Mouse (Mus musculus): Measurements from ENCODE around the gene Mfap3. TPM values are rescaled to one million over a fixed set of nuclear protein-coding genes. Genes with fewer than 3 reads are reported as not detected.
A peak's percentile ranks its signal among the peaks of the same experiment; 100 is the strongest.

The Mfap3 gene
- polyA plus RNA-seq (2012; fragmentation: generic; extraction: Trizol): 5.5 TPM
- long read RNA-seq, experiment 1, full-length matches to known transcripts: 6 of 9 reads
- long read RNA-seq, experiment 1, partial matches to known transcripts: 3 of 9 reads
- long read RNA-seq, experiment 1, other reads (novel, unspliced or antisense): 0 of 9 reads
- long read RNA-seq, experiment 2, full-length matches to known transcripts: 89 of 105 reads
- long read RNA-seq, experiment 2, partial matches to known transcripts: 9 of 105 reads
- long read RNA-seq, experiment 2, other reads (novel, unspliced or antisense): 7 of 105 reads

DNA sequence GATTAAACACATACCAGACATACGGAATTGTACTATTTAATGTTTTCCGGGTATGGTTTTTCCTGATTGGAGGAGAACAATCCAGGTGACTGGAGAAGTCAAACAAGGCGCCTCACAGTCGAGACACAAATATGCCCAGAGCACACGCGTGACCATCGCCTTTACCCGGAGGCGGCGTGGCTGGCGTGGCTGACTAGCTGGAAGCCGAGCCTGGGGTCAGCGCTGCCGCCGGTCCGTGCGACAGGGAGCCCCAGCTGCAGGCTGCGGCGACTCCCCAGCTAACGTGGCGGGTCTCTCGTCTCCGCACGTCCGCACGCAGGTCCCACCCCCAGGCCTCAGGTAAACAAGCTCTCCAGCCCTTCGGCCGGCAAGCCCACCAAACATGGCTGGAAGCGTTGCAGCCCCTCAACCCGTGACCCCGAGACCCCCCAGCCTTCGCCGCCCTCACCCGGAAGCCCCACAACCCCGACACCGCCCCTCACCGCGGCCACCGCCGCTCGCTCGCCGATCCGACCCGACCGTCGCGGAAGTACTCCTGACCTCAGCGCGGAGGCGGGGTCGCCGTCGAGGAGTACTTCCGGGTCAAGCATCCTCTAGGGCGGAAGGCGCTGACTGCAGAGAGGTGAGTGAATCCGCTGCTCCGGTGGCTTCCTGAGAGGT is at the start of gene Mfap3, which contains the start of gene Fam114a2:
Gene Mfap3 (plus strand): TSS at position 574 of the 660 bp plus-strand sequence.
Gene Fam114a2 (minus strand): TSS at position 527 of the 660 bp plus-strand sequence.
- H3ac ChIP-seq (ENCODE audit: control insufficient read depth, insufficient read length, low read depth): peak within 1 kb of the TSS; percentile 99

DNA sequence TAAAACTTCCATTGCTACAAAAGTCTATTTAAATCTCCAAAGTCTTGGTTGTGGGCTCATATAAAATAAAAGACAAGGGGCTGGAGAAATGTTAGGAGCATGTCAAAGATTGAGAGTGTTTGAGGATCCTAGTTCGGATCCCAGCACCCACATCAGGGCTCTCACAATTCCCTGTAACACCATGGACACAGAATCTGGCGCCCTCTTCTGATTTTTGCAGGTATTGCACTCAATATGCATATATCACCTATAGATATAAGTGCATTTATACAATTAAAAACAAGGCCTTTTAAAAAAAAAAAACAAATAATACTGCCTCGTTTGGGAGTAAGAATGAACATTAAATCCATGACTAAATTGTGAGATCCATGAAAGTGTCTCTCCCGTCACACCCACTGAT is 49.8 kb upstream of the Mfap3 start:
- Histone ChIP-seq H3K4me3 (ENCODE audit: insufficient read depth, poor library complexity, severe bottlenecking) (no peak overlapping the region), H3K36me3 (ENCODE audit: control insufficient read depth, insufficient read depth) (no peaks in the 10 kb centered on the region), H3K79me2 (ENCODE audit: control insufficient read depth, insufficient read depth) (no peaks in the 10 kb centered on the region), H3K79me3 (ENCODE audit: low read depth) (no peaks in the 10 kb centered on the region), H3ac (ENCODE audit: control insufficient read depth, insufficient read length, low read depth) (no peak overlapping the region), H3K27me3 (ENCODE audit: control insufficient read depth, insufficient read depth, insufficient read length) (no peaks in the 10 kb centered on the region)
- TF ChIP-seq CEBPB (IDR thresholded peaks at IDR 0.05; ENCODE audit: low read depth) (no peak), MAX (IDR thresholded peaks at IDR 0.05) (no peak), MYOG (IDR thresholded peaks at IDR 0.05; ENCODE audit: control insufficient read depth, extremely low read depth, insufficient read length) (no peak), CTCF (IDR thresholded peaks at IDR 0.05; ENCODE audit: control insufficient read depth, insufficient read depth, insufficient read length) (no peak), MYOD1 (IDR thresholded peaks at IDR 0.05; ENCODE audit: control insufficient read depth, insufficient read length, low read depth) (no peak), USF1 (IDR thresholded peaks at IDR 0.05; ENCODE audit: low read depth) (no peak), FOSL1 (IDR thresholded peaks at IDR 0.05; ENCODE audit: insufficient read depth, low read length, poor library complexity, severe bottlenecking) (no peak)

More for the DNA sequence above, at the start of gene Mfap3, which contains the start of gene Fam114a2:
- Histone ChIP-seq H3K79me2 (ENCODE audit: control insufficient read depth, insufficient read depth) (peaks cover 71% of the 10 kb centered on the region), H3K27me3 (ENCODE audit: control insufficient read depth, insufficient read depth, insufficient read length) (no peaks in the 10 kb centered on the region), H3K4me3 (ENCODE audit: insufficient read depth, poor library complexity, severe bottlenecking) (peak within 1 kb of the TSS; percentile 91), H3K79me3 (ENCODE audit: low read depth) (peaks cover 56% of the 10 kb centered on the region), H3K36me3 (ENCODE audit: control insufficient read depth, insufficient read depth) (peaks cover 27% of the 10 kb centered on the region)
- TF ChIP-seq CEBPB (IDR thresholded peaks at IDR 0.05; ENCODE audit: low read depth) (no peak), MYOD1 (IDR thresholded peaks at IDR 0.05; ENCODE audit: control insufficient read depth, insufficient read length, low read depth) (no peak), FOSL1 (IDR thresholded peaks at IDR 0.05; ENCODE audit: insufficient read depth, low read length, poor library complexity, severe bottlenecking) (no peak), MAX (IDR thresholded peaks at IDR 0.05) (peak; percentile 35), MYOG (IDR thresholded peaks at IDR 0.05; ENCODE audit: control insufficient read depth, extremely low read depth, insufficient read length) (no peak), USF1 (IDR thresholded peaks at IDR 0.05; ENCODE audit: low read depth) (no peak), CTCF (IDR thresholded peaks at IDR 0.05; ENCODE audit: control insufficient read depth, insufficient read depth, insufficient read length) (no peak)

DNA sequence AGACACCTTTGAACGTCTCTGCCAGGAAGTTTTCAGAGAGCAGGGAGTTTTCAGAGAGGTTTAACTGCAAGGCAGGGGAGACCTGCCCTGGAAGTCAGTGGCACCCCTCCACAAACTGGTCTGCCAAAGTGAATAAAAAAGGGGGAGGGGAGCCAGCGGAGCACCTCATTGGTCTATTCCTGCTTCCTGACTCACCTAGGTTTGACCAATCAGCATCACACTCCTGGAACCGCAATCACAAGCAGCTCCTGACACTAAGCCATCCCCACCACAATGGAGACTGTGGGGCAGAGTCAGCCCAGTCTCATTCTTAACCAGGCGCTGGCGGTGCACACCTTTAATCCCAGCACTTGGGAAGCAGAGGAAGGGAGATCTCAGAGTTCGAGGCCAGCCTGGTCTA is 48.4 kb upstream of the Mfap3 start:
- Histone ChIP-seq H3K27me3 (ENCODE audit: control insufficient read depth, insufficient read depth, insufficient read length) (no peaks in the 10 kb centered on the region), H3K4me3 (ENCODE audit: insufficient read depth, poor library complexity, severe bottlenecking) (no peak overlapping the region), H3K79me3 (ENCODE audit: low read depth) (no peaks in the 10 kb centered on the region), H3K79me2 (ENCODE audit: control insufficient read depth, insufficient read depth) (no peaks in the 10 kb centered on the region), H3ac (ENCODE audit: control insufficient read depth, insufficient read length, low read depth) (no peak overlapping the region), H3K36me3 (ENCODE audit: control insufficient read depth, insufficient read depth) (no peaks in the 10 kb centered on the region)
- TF ChIP-seq MYOD1 (IDR thresholded peaks at IDR 0.05; ENCODE audit: control insufficient read depth, insufficient read length, low read depth) (no peak), CTCF (IDR thresholded peaks at IDR 0.05; ENCODE audit: control insufficient read depth, insufficient read depth, insufficient read length) (no peak), USF1 (IDR thresholded peaks at IDR 0.05; ENCODE audit: low read depth) (no peak), CEBPB (IDR thresholded peaks at IDR 0.05; ENCODE audit: low read depth) (no peak), FOSL1 (IDR thresholded peaks at IDR 0.05; ENCODE audit: insufficient read depth, low read length, poor library complexity, severe bottlenecking) (no peak), MAX (IDR thresholded peaks at IDR 0.05) (no peak), MYOG (IDR thresholded peaks at IDR 0.05; ENCODE audit: control insufficient read depth, extremely low read depth, insufficient read length) (no peak)

DNA sequence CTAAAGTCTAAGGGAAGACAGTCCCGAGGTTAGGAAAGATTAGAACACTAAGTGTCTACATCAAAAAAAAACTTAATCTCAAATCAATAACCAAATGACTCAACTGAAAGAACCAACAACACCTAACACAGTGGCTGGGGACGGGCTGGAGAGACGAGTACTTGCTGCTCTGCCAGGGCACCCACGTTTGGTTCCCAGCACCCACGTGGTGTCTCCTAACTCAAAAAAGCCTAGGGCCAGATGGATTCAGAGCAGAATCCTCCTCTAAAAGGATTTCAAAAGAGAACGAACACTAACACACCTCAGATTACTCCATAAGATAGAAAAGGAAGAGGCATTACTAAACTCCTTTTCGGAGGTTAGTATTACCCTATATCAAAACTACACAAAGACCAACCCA is 47.5 kb upstream of the Mfap3 start:
- Histone ChIP-seq H3K4me3 (ENCODE audit: insufficient read depth, poor library complexity, severe bottlenecking) (no peak overlapping the region), H3ac (ENCODE audit: control insufficient read depth, insufficient read length, low read depth) (no peak overlapping the region), H3K27me3 (ENCODE audit: control insufficient read depth, insufficient read depth, insufficient read length) (no peaks in the 10 kb centered on the region), H3K36me3 (ENCODE audit: control insufficient read depth, insufficient read depth) (no peaks in the 10 kb centered on the region), H3K79me3 (ENCODE audit: low read depth) (no peaks in the 10 kb centered on the region), H3K79me2 (ENCODE audit: control insufficient read depth, insufficient read depth) (no peaks in the 10 kb centered on the region)
- TF ChIP-seq CEBPB (IDR thresholded peaks at IDR 0.05; ENCODE audit: low read depth): no peak
- no peak for TF ChIP-seq USF1 (IDR thresholded peaks at IDR 0.05; ENCODE audit: low read depth)
- TF ChIP-seq MYOG (IDR thresholded peaks at IDR 0.05; ENCODE audit: control insufficient read depth, extremely low read depth, insufficient read length): no peak
- TF ChIP-seq MAX (IDR thresholded peaks at IDR 0.05): no peak
- no peak for TF ChIP-seq CTCF (IDR thresholded peaks at IDR 0.05; ENCODE audit: control insufficient read depth, insufficient read depth, insufficient read length)
- TF ChIP-seq MYOD1 (IDR thresholded peaks at IDR 0.05; ENCODE audit: control insufficient read depth, insufficient read length, low read depth): no peak
- TF ChIP-seq FOSL1 (IDR thresholded peaks at IDR 0.05; ENCODE audit: insufficient read depth, low read length, poor library complexity, severe bottlenecking): no peak

DNA sequence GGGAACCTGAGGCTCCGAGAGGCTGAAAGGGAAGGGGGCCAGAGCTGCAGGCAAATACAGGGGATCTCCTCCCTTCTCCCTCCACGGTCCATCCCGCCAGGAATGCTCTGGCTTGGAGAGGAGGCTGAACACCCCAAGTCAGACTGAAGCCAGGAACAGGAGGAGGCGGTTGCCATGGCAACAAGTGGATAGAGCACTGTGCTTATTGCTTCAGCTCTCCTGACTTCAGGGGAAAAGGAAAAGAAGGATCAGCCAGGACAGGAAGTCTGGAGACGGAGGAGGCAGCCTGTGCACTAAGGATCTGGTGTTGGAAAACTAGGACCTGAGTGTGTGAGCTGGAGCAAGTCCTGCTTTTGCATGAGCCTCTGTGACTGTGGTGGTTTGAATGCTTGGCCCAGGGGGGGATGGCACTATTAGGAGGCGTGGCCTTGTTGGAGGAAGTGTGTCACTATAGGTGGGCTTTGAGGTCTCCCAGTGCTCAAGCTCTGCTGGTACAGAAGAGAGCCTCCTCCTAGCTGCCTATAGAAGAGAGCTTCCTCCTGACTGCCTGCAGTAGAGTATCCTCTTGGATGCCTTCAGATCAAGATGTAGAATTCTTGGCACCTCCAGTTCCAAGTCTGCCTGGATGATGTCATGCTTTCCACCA is 44.0 kb upstream of the Mfap3 start:
- H3ac ChIP-seq (ENCODE audit: control insufficient read depth, insufficient read length, low read depth): no peak overlapping the region
- no peaks in the 10 kb centered on the region for H3K27me3 ChIP-seq (ENCODE audit: control insufficient read depth, insufficient read depth, insufficient read length)
- no peaks in the 10 kb centered on the region for H3K79me2 ChIP-seq (ENCODE audit: control insufficient read depth, insufficient read depth)
- H3K79me3 ChIP-seq (ENCODE audit: low read depth): no peaks in the 10 kb centered on the region
- TF ChIP-seq MAX (IDR thresholded peaks at IDR 0.05): no peak
- H3K4me3 ChIP-seq (ENCODE audit: insufficient read depth, poor library complexity, severe bottlenecking): no peak overlapping the region
- no peaks in the 10 kb centered on the region for H3K36me3 ChIP-seq (ENCODE audit: control insufficient read depth, insufficient read depth)
